ENCODE assay signal across 8 mouse cellular contexts in the genomic region with DNA sequence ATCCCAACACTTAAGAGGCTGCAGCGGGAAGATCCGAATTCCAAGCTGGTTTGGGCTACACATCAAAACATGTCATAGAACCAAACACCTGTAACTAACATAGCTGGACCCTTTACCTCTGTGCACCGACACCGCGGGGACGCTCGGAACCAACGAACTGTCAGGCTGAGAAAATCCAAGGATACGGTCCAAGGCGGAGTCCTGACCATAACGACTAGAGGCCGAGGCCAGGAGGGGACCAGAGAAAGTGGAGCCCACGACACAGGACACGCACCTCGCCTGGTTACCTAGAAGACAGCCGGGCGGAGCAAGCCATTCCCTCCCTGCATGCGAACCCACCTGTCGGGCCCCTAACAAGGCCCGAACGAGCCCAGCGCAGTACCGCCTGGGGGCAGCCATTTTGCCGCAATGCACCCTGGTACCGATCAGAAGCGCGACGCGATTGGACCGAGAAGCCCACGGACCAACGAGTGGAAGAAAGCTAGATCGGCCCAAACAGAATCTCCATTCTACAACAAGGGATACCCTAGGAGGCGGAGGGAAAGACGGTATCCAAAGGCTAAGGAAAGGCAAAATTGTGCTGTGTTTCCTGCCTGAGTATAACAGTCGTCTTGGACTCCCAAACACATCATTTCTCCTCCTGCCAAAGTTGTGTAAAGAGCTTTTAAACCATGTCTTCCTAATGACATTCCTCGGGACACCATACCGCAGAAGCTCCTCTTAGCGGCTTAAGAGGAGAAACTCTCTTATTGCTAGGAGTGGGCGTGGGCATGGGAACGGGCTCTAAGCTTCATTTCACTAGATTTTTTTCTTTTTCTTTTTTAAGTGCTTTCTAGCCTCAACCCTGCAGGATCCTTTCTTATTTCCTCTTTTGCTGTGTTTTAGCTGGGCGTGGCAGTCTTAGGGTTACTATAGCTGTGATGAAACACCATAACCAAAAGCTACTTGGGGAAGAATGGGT. TPM values are rescaled to one million over a fixed set of nuclear protein-coding genes. Genes with fewer than 3 reads are reported as not detected.
DNase-seq lines count a peak whose midpoint lies in the region; ATAC-seq and TF ChIP-seq lines count a peak whose summit lies in the region.

A gene (minus strand): TSS at position 423 of the 961 bp plus-strand sequence.

- 1% methylated on average over 42 of the region's 42 CpGs for WGBS in embryonic facial prominence, embryonic 15.5 days
- under 1% methylated on average over 42 of the region's 42 CpGs for WGBS in limb, embryonic 14.5 days
- WGBS in midbrain, postnatal 0 days = 1% methylated on average over 42 of the region's 42 CpGs

- H3K36me3 ChIP-seq in embryonic facial prominence, embryonic 15.5 days = peaks cover 29% of the 10 kb centered on the region
- H3K36me3 ChIP-seq in limb, embryonic 14.5 days (ENCODE audit: control insufficient read depth, insufficient read depth, low read length) = peaks cover 24% of the 10 kb centered on the region
- peaks cover 14% of the 10 kb centered on the region for H3K36me3 ChIP-seq in midbrain, postnatal 0 days (ENCODE audit: insufficient read depth, low read length)

- peak; percentile 88 for DNase-seq in 3T3-L1 (ENCODE audit: low read depth, low spot score)
- peak; percentile 60 to 65 for DNase-seq in adrenal gland, postnatal 4 days (ENCODE audit: low spot score in 2 of 2)
- peak; percentile 86 for DNase-seq in heart, adult 8-10 months (ENCODE audit: low spot score)
- peak; percentile 88 for DNase-seq in kidney, adult 9 months
- peak; percentile 91 for DNase-seq in limb, embryonic 14.5 days (ENCODE audit: low spot score)
- peak; percentile 95 for DNase-seq in midbrain, postnatal 0 days (ENCODE audit: low spot score)
- DNase-seq in spleen, postnatal 36 days (ENCODE audit: low spot score in 2 of 2) = peak; percentile 77 to 84

- peaks cover 13% of the 10 kb centered on the region for H3K4me1 ChIP-seq in embryonic facial prominence, embryonic 15.5 days
- peaks cover 11% of the 10 kb centered on the region; the same call in 1 of the 2 replicates for H3K4me1 ChIP-seq in limb, embryonic 14.5 days (ENCODE audit: control insufficient read depth, insufficient read depth, low read length)
- no peaks in the 10 kb centered on the region for H3K4me1 ChIP-seq in midbrain, postnatal 0 days (ENCODE audit: insufficient read depth, low read length)

- peak; percentile 94; the same call in 1 of the 2 replicates for TF ChIP-seq POLR2A in limb, embryonic 14.5 days (IDR thresholded peaks at IDR 0.05; ENCODE audit: borderline replicate concordance, extremely low read depth, insufficient read depth, insufficient read length)

- peak within 1 kb of the TSS; percentile 78 for H3K9ac ChIP-seq in embryonic facial prominence, embryonic 15.5 days
- peak within 1 kb of the TSS; percentile 80 for H3K9ac ChIP-seq in limb, embryonic 14.5 days (ENCODE audit: low read depth, low read length, severe bottlenecking)
- peak within 1 kb of the TSS; percentile 91 for H3K9ac ChIP-seq in midbrain, postnatal 0 days (replicated peaks; ENCODE audit: low read length, poor library complexity, severe bottlenecking)

- H3K9me3 ChIP-seq in embryonic facial prominence, embryonic 15.5 days (replicated peaks) = no peaks in the 10 kb centered on the region
- H3K9me3 ChIP-seq in limb, embryonic 14.5 days (ENCODE audit: control insufficient read depth, low read length) = no peaks in the 10 kb centered on the region
- no peaks in the 10 kb centered on the region for H3K9me3 ChIP-seq in midbrain, postnatal 0 days (ENCODE audit: low read length)

- no peaks in the 10 kb centered on the region for H3K27me3 ChIP-seq in embryonic facial prominence, embryonic 15.5 days
- no peaks in the 10 kb centered on the region for H3K27me3 ChIP-seq in limb, embryonic 14.5 days (ENCODE audit: control insufficient read depth, insufficient read depth, low read length)
- H3K27me3 ChIP-seq in midbrain, postnatal 0 days (ENCODE audit: insufficient read depth, low read length) = no peaks in the 10 kb centered on the region

- H3K27ac ChIP-seq in embryonic facial prominence, embryonic 15.5 days (replicated peaks) = peak within 1 kb of the TSS; percentile 86
- peak within 1 kb of the TSS; percentile 61; the same call in 1 of the 2 replicates for H3K27ac ChIP-seq in limb, embryonic 14.5 days (replicated peaks; ENCODE audit: low read depth, low read length)
- peak within 1 kb of the TSS; percentile 84 for H3K27ac ChIP-seq in midbrain, postnatal 0 days (ENCODE audit: low read depth, low read length)

- peak within 1 kb of the TSS; percentile 78 for H3K4me3 ChIP-seq in embryonic facial prominence, embryonic 15.5 days (replicated peaks)
- H3K4me3 ChIP-seq in limb, embryonic 14.5 days (replicated peaks; ENCODE audit: low read length) = peak within 1 kb of the TSS; percentile 88
- H3K4me3 ChIP-seq in midbrain, postnatal 0 days (ENCODE audit: low read depth, low read length) = peak within 1 kb of the TSS; percentile 85

- peak; percentile 29 for TF ChIP-seq CTCF in midbrain, postnatal 0 days (IDR thresholded peaks at IDR 0.05)

- ATAC-seq in embryonic facial prominence, embryonic 15.5 days (ENCODE audit: insufficient number of reproducible peaks, low FRiP score, low TSS enrichment, low read depth) = peak; percentile 95
- ATAC-seq in limb, embryonic 14.5 days (ENCODE audit: low FRiP score, low read depth) = peak; percentile 96
- ATAC-seq in midbrain, postnatal 0 days (ENCODE audit: low FRiP score) = peak; percentile 89

- H3K4me2 ChIP-seq in embryonic facial prominence, embryonic 15.5 days (replicated peaks) = peak within 1 kb of the TSS; percentile 79
- H3K4me2 ChIP-seq in limb, embryonic 14.5 days (replicated peaks; ENCODE audit: low read depth, low read length, severe bottlenecking) = peak within 1 kb of the TSS; percentile 81
- H3K4me2 ChIP-seq in midbrain, postnatal 0 days (ENCODE audit: low read depth, low read length, poor library complexity, severe bottlenecking) = peak within 1 kb of the TSS; percentile 63

RNA-seq across cellular contexts. Expression of the gene that starts here (rescaled TPM):
- total RNA-seq in adrenal gland, postnatal 4 days (2021) = 10 to 100 TPM; 32.1 to 32.9 TPM
- polyA plus RNA-seq in embryonic facial prominence, embryonic 15.5 days (2015; fragmentation: Nextera tagmentation; extraction: Ambion mirVana) = 33.3 and 33.6 TPM in 2 replicates
- total RNA-seq in heart, adult 8-10 months (2022) = 10 to 100 TPM; 25.9 to 31.5 (median 28.5) TPM
- polyA plus RNA-seq in limb, embryonic 14.5 days (2012; rRNA removed) = 34.4 and 42.2 TPM in 2 replicates
- polyA plus RNA-seq in limb, embryonic 14.5 days (2014; fragmentation: Nextera tagmentation; extraction: Ambion mirVana) = 35.8 and 38.4 TPM in 2 replicates
- 30.7 and 39.2 TPM in 2 replicates for total RNA-seq in midbrain, postnatal 0 days (2014; rRNA removed)
- 26.1 and 27.4 TPM in 2 replicates for polyA plus RNA-seq in midbrain, postnatal 0 days (2015; fragmentation: Nextera tagmentation; extraction: Ambion mirVana)

Comparison
In these comparisons a context has a peak if more than half of its experiments do, and no peak if none do; other contexts are left out.
1. Peak in every context shown above with its lines: DNase-seq, ATAC-seq, H3K4me3 ChIP-seq and H3K27ac ChIP-seq.